Mouse (Mus musculus): Measurements from ENCODE around the gene Tmem184a.

DNA sequence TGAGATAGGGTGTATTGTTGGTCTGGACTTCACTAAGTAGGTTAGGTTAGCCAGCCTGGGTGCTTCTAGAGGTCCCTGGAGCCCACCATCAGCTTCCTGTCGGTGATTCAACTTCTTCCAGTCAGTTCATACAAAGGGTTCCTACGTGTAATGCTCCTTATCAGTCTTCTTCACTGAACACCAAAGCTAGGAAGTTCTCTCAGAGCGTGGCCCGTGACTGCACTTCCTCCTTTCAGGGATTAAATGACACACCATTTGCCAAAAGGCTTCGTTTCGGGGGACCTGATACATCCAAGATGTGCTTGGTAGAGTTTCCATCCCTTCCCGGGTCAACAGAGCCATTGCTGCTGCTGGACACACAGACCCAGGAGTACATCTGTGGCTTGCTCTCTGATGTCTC, 12.4 kb upstream of the Tmem184a start:
- TF ChIP-seq CTCF (IDR thresholded peaks at IDR 0.05; ENCODE audit: insufficient read depth, low read length) (no peak), POLR2A (IDR thresholded peaks at IDR 0.05; ENCODE audit: borderline replicate concordance, extremely low read depth, low read depth, low read length) (no peak)
